Mouse (Mus musculus): ENCODE results near the gene Inhbb.
A peak's percentile ranks its signal among the peaks of the same experiment; 100 is the strongest.

Inhbb gene

GRCm38 (mm10) chr1:119421576-119422421, at the start of gene Inhbb:
Gene Inhbb (minus strand): TSS chr1:119422248.
- peak; percentile 60 for DNase-seq (ENCODE audit: extremely low spot score)

GRCm38 (mm10) chr1:119463386-119463785, 41.3 kb upstream of the Inhbb start:
- peak; percentile 53 for DNase-seq (ENCODE audit: extremely low spot score)

- no peak for DNase-seq (ENCODE audit: extremely low spot score)
Measured at GRCm38 (mm10) chr1:119460062-119460461, 38.0 kb upstream of the Inhbb start.

GRCm38 (mm10) chr1:119457993-119458605, 36.1 kb upstream of the Inhbb start:
- peak; percentile 63 for DNase-seq (ENCODE audit: extremely low spot score)

- DNase-seq (ENCODE audit: extremely low spot score), result no peak
Measured at GRCm38 (mm10) chr1:119457528-119457855, 35.4 kb upstream of the Inhbb start.

- no peak for DNase-seq (ENCODE audit: extremely low spot score)
Measured at GRCm38 (mm10) chr1:119456671-119457527, 34.9 kb upstream of the Inhbb start.

- DNase-seq (ENCODE audit: extremely low spot score), result no peak
Measured at GRCm38 (mm10) chr1:119453731-119454130, 31.7 kb upstream of the Inhbb start.

GRCm38 (mm10) chr1:119451417-119451816, 29.4 kb upstream of the Inhbb start:
- DNase-seq (ENCODE audit: extremely low spot score), result no peak

GRCm38 (mm10) chr1:119450651-119451345, 28.8 kb upstream of the Inhbb start:
- DNase-seq (ENCODE audit: extremely low spot score), result no peak

GRCm38 (mm10) chr1:119446753-119447283, 24.8 kb upstream of the Inhbb start:
- no peak for DNase-seq (ENCODE audit: extremely low spot score)

- no peak for DNase-seq (ENCODE audit: extremely low spot score)
Measured at GRCm38 (mm10) chr1:119443591-119444350, 21.7 kb upstream of the Inhbb start.

GRCm38 (mm10) chr1:119442901-119443300, 20.9 kb upstream of the Inhbb start:
- DNase-seq (ENCODE audit: extremely low spot score), result no peak

- no peak for DNase-seq (ENCODE audit: extremely low spot score)
Measured at GRCm38 (mm10) chr1:119438105-119438637, 16.1 kb upstream of the Inhbb start.

- no peak for DNase-seq (ENCODE audit: extremely low spot score)
Measured at GRCm38 (mm10) chr1:119437401-119437800, 15.4 kb upstream of the Inhbb start.

- DNase-seq (ENCODE audit: extremely low spot score), result no peak
Measured at GRCm38 (mm10) chr1:119424141-119424860, 2.3 kb upstream of the Inhbb start.

- peak; percentile 38 for DNase-seq (ENCODE audit: extremely low spot score)
Measured at GRCm38 (mm10) chr1:119423510-119423909, 1.5 kb upstream of the Inhbb start.

GRCm38 (mm10) chr1:119422460-119423015, 490 bp upstream of the Inhbb start:
- peak; percentile 25 for DNase-seq (ENCODE audit: extremely low spot score)

GRCm38 (mm10) chr1:119420984-119421575, 968 bp downstream of the Inhbb start:
- DNase-seq (ENCODE audit: extremely low spot score), result peak; percentile 36
